Mouse (Mus musculus) thymus, adult 2 months (tissue): ENCODE results near the gene Cerkl.

Experiments
- CTCF ChIP-seq: fragments of 200-500 bp; IDR thresholded peaks from 2 replicates; pipeline ENCODE4 v1.5.1; 2012; ENCODE audit warnings: mild to moderate bottlenecking, control low read depth, low read length, moderate library complexity, borderline replicate concordance; ENCODE audit not compliant: control insufficient read depth, poor library complexity, insufficient read depth; ENCODE audit errors: extremely low read depth
- POLR2A ChIP-seq: fragments of 200-500 bp; IDR thresholded peaks from 2 replicates; pipeline ENCODE4 v1.6.1; 2012; ENCODE audit warnings: mild to moderate bottlenecking, low read length, control low read depth, moderate library complexity; ENCODE audit not compliant: control insufficient read depth, poor library complexity, insufficient read depth; ENCODE audit errors: extremely low read depth

GRCm38 (mm10) chr2:79454786-79455446 is 1.7 kb downstream of the Cerkl start:
- TF ChIP-seq CTCF (no peak), POLR2A (no peak)
